Mouse (Mus musculus) spleen, embryonic (tissue): ENCODE data around the gene Hsd17b2.
"Not testable (repeated sequence)": the region's sequence is repeated elsewhere in the genome, so short reads cannot be mapped to it uniquely, and the experiment has no call there.

Experiments used
- CTCF ChIA-PET: fragments of 350-600 bp; sonication (Branson Sonifier 250); formaldehyde crosslinking; loops from one replicate; lab custom pipeline; 2022; lab: Charles Lee

Hsd17b2 gene

GRCm38 (mm10) chr8:117712226-117712625, 10.5 kb downstream of the Hsd17b2 start:
- CTCF ChIA-PET: no interaction called here

- CTCF ChIA-PET: no interaction called here
Measured at GRCm38 (mm10) chr8:117714604-117715003, 12.9 kb downstream of the Hsd17b2 start.

- CTCF ChIA-PET: no interaction called here
Measured at GRCm38 (mm10) chr8:117715896-117716295, 14.2 kb downstream of the Hsd17b2 start.

- CTCF ChIA-PET: no interaction called here
Measured at GRCm38 (mm10) chr8:117718152-117718860, 16.6 kb downstream of the Hsd17b2 start.

- CTCF ChIA-PET: interaction anchor here (0.6 to 0.7 kb wide), 2 partner anchors 57 to 670 kb away, joined by 6 to 9 read pairs; no protein-coding TSS in a partner anchor
Measured at GRCm38 (mm10) chr8:117726467-117726866, 24.8 kb downstream of the Hsd17b2 start.

GRCm38 (mm10) chr8:117727561-117727960, 25.9 kb downstream of the Hsd17b2 start:
- CTCF ChIA-PET: no interaction called here

- CTCF ChIA-PET: no interaction called here
Measured at GRCm38 (mm10) chr8:117728234-117728633, 26.5 kb downstream of the Hsd17b2 start.

- CTCF ChIA-PET: no interaction called here
Measured at GRCm38 (mm10) chr8:117730980-117731379, 29.3 kb downstream of the Hsd17b2 start.

GRCm38 (mm10) chr8:117736657-117737175, 35.0 kb downstream of the Hsd17b2 start:
- CTCF ChIA-PET: no interaction called here

GRCm38 (mm10) chr8:117738206-117738605, 36.5 kb downstream of the Hsd17b2 start:
- CTCF ChIA-PET: not testable (repeated sequence)

GRCm38 (mm10) chr8:117740387-117740998, 38.8 kb downstream of the Hsd17b2 start:
- CTCF ChIA-PET: no interaction called here

GRCm38 (mm10) chr8:117742431-117743012, 40.8 kb downstream of the Hsd17b2 start:
- CTCF ChIA-PET: no interaction called here

GRCm38 (mm10) chr8:117746651-117747050, 44.9 kb downstream of the Hsd17b2 start:
- CTCF ChIA-PET: no interaction called here

- CTCF ChIA-PET: no interaction called here
Measured at GRCm38 (mm10) chr8:117747428-117747827, 45.7 kb downstream of the Hsd17b2 start.

GRCm38 (mm10) chr8:117747886-117748730, 46.4 kb downstream of the Hsd17b2 start:
- CTCF ChIA-PET: no interaction called here

- CTCF ChIA-PET: no interaction called here
Measured at GRCm38 (mm10) chr8:117749436-117749835, 47.7 kb downstream of the Hsd17b2 start.

- CTCF ChIA-PET: no interaction called here
Measured at GRCm38 (mm10) chr8:117757900-117758299, 56.2 kb downstream of the Hsd17b2 start.

- CTCF ChIA-PET: no interaction called here
Measured at GRCm38 (mm10) chr8:117762776-117763175, 61.1 kb downstream of the Hsd17b2 start.

GRCm38 (mm10) chr8:117764625-117765024, 62.9 kb downstream of the Hsd17b2 start:
- CTCF ChIA-PET: no interaction called here

GRCm38 (mm10) chr8:117765947-117766346, 64.2 kb downstream of the Hsd17b2 start:
- CTCF ChIA-PET: no interaction called here

GRCm38 (mm10) chr8:117768971-117769370, 67.3 kb downstream of the Hsd17b2 start:
- CTCF ChIA-PET: no interaction called here
